ENCODE assay signal across 8 mouse cellular contexts in the genomic region with DNA sequence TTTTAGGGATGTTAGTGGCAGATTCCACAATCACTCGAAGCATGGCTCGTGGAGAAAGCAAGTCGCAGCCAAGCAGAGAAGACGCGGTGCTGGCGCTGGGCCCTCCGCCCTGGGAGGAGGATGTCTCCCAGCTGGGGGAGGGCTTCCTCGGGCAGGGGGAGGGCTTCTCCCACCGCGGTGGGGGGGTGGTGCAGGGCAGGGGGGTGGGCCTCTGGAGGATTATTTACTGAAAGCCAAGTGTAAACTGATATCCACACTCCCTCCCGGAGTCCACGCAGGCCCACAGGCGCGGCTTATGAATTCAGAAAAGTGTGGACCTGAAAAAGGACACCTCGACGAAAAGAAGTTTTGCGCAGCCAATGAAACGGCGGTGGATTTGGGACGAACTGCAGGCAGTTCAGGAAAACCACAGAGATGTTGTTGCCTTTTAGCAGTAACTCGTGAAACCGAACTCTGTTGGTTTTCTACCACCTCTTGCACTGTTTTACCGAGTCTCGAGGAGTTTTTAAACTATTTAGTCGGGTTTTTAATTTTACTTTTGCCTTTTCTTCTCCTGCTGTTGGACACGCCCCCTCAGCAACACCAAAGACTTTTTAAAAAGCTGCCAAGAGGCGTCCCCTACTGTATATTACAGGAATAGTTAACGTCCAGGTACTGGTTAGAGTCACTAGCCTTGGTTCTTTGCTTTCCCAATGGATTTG. TPM values are rescaled to one million over a fixed set of nuclear protein-coding genes. Genes with fewer than 3 reads are reported as not detected.
DNase-seq lines count a peak whose midpoint lies in the region; ATAC-seq and TF ChIP-seq lines count a peak whose summit lies in the region.

A gene (minus strand): TSS at position 297 of the 701 bp plus-strand sequence.

- no peaks in the 10 kb centered on the region for H3K27me3 ChIP-seq in intestine, postnatal 0 days (replicated peaks; ENCODE audit: control insufficient read depth, insufficient read depth, low read length)
- H3K27me3 ChIP-seq in neural tube, embryonic 13.5 days, result peaks cover 36% of the 10 kb centered on the region

- peak; percentile 81 for TF ChIP-seq CTCF in intestine, postnatal 0 days (IDR thresholded peaks at IDR 0.05; ENCODE audit: low read depth)

- WGBS in intestine, postnatal 0 days, result under 1% methylated on average over 28 of the region's 28 CpGs
- under 1% methylated on average over 28 of the region's 28 CpGs for WGBS in neural tube, embryonic 13.5 days

- DNase-seq in left cerebral cortex, postnatal 4 days, result peak; percentile 36
- DNase-seq in left cerebral cortex, adult 11 months (ENCODE audit: low spot score), result no peak
- DNase-seq in embryo, embryonic 10 days (ENCODE audit: low spot score), result peak; percentile 69
- peak; percentile 75 to 76 for DNase-seq in heart, adult 18-20 months
- peak; percentile 73 to 80 for DNase-seq in lung, adult 18-20 months
- no peak for DNase-seq in layer of hippocampus, adult 18-20 months (ENCODE audit: low spot score in 2 of 2)

- no peaks in the 10 kb centered on the region for H3K9me3 ChIP-seq in intestine, postnatal 0 days (ENCODE audit: control insufficient read depth)
- no peaks in the 10 kb centered on the region for H3K9me3 ChIP-seq in neural tube, embryonic 13.5 days

- no peaks in the 10 kb centered on the region for H3K4me1 ChIP-seq in intestine, postnatal 0 days (replicated peaks; ENCODE audit: control insufficient read depth, insufficient read depth, low read length)
- H3K4me1 ChIP-seq in neural tube, embryonic 13.5 days (replicated peaks), result peaks cover 14% of the 10 kb centered on the region

- peak within 1 kb of the TSS; percentile 48 for H3K4me3 ChIP-seq in intestine, postnatal 0 days (ENCODE audit: low read depth, low read length)
- H3K4me3 ChIP-seq in neural tube, embryonic 13.5 days, result peak within 1 kb of the TSS; percentile 35

- peak within 1 kb of the TSS; percentile 48 for H3K9ac ChIP-seq in intestine, postnatal 0 days (ENCODE audit: low read depth, low read length)
- peak within 1 kb of the TSS; percentile 59; the same call in 1 of the 2 replicates for H3K9ac ChIP-seq in neural tube, embryonic 13.5 days

- H3K4me2 ChIP-seq in intestine, postnatal 0 days (replicated peaks; ENCODE audit: low read depth), result peak within 1 kb of the TSS; percentile 80
- peak within 1 kb of the TSS; percentile 59 for H3K4me2 ChIP-seq in neural tube, embryonic 13.5 days

- ATAC-seq in intestine, postnatal 0 days, result peak; percentile 53
- no peak for ATAC-seq in neural tube, embryonic 13.5 days (ENCODE audit: low read depth)

- H3K27ac ChIP-seq in intestine, postnatal 0 days (ENCODE audit: low read depth, low read length), result peak within 1 kb of the TSS; percentile 11; the same call in 1 of the 2 replicates
- no peak within 1 kb of the TSS for H3K27ac ChIP-seq in neural tube, embryonic 13.5 days (replicated peaks)

- no peaks in the 10 kb centered on the region for H3K36me3 ChIP-seq in intestine, postnatal 0 days (ENCODE audit: control insufficient read depth, insufficient read depth)
- no peaks in the 10 kb centered on the region for H3K36me3 ChIP-seq in neural tube, embryonic 13.5 days

- intact Hi-C loops in left cerebral cortex, postnatal 4 days (cut with DNase I), result no loop called here

RNA-seq across cellular contexts. Expression of the gene that starts here (rescaled TPM):
- 1 to 10 TPM; 8.0 to 8.9 TPM for total RNA-seq in left cerebral cortex, postnatal 4 days (2021)
- 10 to 100 TPM in 1 of 2 experiments, 1 to 10 TPM in 1; 5.6 to 13.0 TPM for total RNA-seq in heart, adult 18-20 months (2021)
- polyA plus RNA-seq in intestine, postnatal 0 days (2015; fragmentation: Nextera tagmentation; extraction: Ambion mirVana), result 5.9 and 6.6 TPM in 2 replicates
- 2.9 and 3.4 TPM in 2 replicates for polyA plus RNA-seq in neural tube, embryonic 13.5 days (2015; fragmentation: Nextera tagmentation; extraction: Ambion mirVana)
- 1 to 10 TPM; 3.3 to 4.3 TPM for total RNA-seq in layer of hippocampus, adult 18-20 months (2021)

Comparison
In these comparisons a context has a peak if more than half of its experiments do, and no peak if none do; other contexts are left out.
1. DNase-seq: peak in left cerebral cortex, postnatal 4 days (single experiment), embryo, embryonic 10 days (single experiment), heart, adult 18-20 months (2 of 2) and lung, adult 18-20 months (2 of 2); none in left cerebral cortex, adult 11 months (single experiment) and layer of hippocampus, adult 18-20 months (0 of 2).